Mouse (Mus musculus) midbrain, embryonic 16.5 days (tissue): ENCODE results near the gene Duox1. TPM values are rescaled to one million over a fixed set of nuclear protein-coding genes. Genes with fewer than 3 reads are reported as not detected.
"Not testable (repeated sequence)": the region's sequence is repeated elsewhere in the genome, so short reads cannot be mapped to it uniquely, and the experiment has no call there.

Experiments
- ATAC-seq: fragments of 200-750 bp; cut with Nextera tagmentation; 2 replicates; pipeline ENCODE4 v1.8.0; 2017; ENCODE audit warnings: moderate TSS enrichment
- H3K27ac ChIP-seq: fragments of 300-500 bp; sonication (generic); 2 replicates; pipeline ENCODE4 v1.5.1; 2014; ENCODE audit warnings: mild to moderate bottlenecking, low read length, mixed read lengths
- H3K27me3 ChIP-seq: fragments of 300-500 bp; sonication (generic); 2 replicates; pipeline ENCODE4 v1.6.1; 2014; ENCODE audit warnings: low read depth, low read length, mixed read lengths; ENCODE audit not compliant: control insufficient read depth, insufficient read depth
- H3K36me3 ChIP-seq: fragments of 300-500 bp; sonication (generic); 2 replicates; pipeline ENCODE4 v1.6.1; 2014; ENCODE audit warnings: mild to moderate bottlenecking, low read length, moderate library complexity, mixed read lengths; ENCODE audit not compliant: control insufficient read depth, insufficient read depth
- H3K4me1 ChIP-seq: fragments of 300-500 bp; sonication (generic); 2 replicates; pipeline ENCODE4 v1.6.1; 2014; ENCODE audit warnings: mild to moderate bottlenecking, low read length, mixed read lengths; ENCODE audit not compliant: control insufficient read depth, insufficient read depth
- H3K4me2 ChIP-seq: fragments of 300-500 bp; sonication (generic); 2 replicates; pipeline ENCODE4 v1.6.1; 2014; ENCODE audit warnings: mild to moderate bottlenecking, low read length, mixed read lengths
- H3K4me3 ChIP-seq: fragments of 300-500 bp; sonication (generic); 2 replicates; pipeline ENCODE4 v1.5.1; 2014; ENCODE audit warnings: low read depth, mild to moderate bottlenecking, low read length, moderate library complexity, mixed read lengths
- H3K9ac ChIP-seq: fragments of 300-500 bp; sonication (generic); 2 replicates; pipeline ENCODE4 v1.6.1; 2014; ENCODE audit warnings: low read depth, low read length, mixed read lengths
- H3K9me3 ChIP-seq: fragments of 300-500 bp; sonication (generic); replicated peaks from 2 replicates; pipeline ENCODE4 v1.6.1; 2014; ENCODE audit warnings: mild to moderate bottlenecking, low read length, mixed read lengths; ENCODE audit not compliant: control insufficient read depth, poor library complexity, severe bottlenecking
- WGBS: fragments of 180-500 bp; shearing (Covaris S2); extraction: QIAGEN DNeasy Blood & Tissue Kit; methylation state at CpG from one replicate; pipeline ENCODE4 v1.1.7; 2014; 5-methylcytosine and 5-hydroxymethylcytosine counted together
- polyA plus RNA-seq: library from polyadenylated mRNA; unstranded; fragments of >200 nt; fragmentation: Nextera tagmentation; extraction: Ambion mirVana; gene quantifications from 2 replicates; pipeline ENCODE4 v1.2.1, GENCODE M21; 2015

Duox1 gene
- polyA plus RNA-seq, 1 experiment from 2014 or later = 0.11 TPM

- H3K4me2 ChIP-seq = peak overlapping the region; percentile 38
- H3K27ac ChIP-seq = no peak overlapping the region
- H3K27me3 ChIP-seq = no peaks in the 10 kb centered on the region
- H3K9me3 ChIP-seq = no peaks in the 10 kb centered on the region
- peak overlapping the region; percentile 15; the same call in 1 of the 2 replicates for H3K4me3 ChIP-seq
- H3K4me1 ChIP-seq = peaks cover 3% of the 10 kb centered on the region; the same call in 1 of the 2 replicates
- no peak overlapping the region for H3K9ac ChIP-seq
- ATAC-seq = no peak
- H3K36me3 ChIP-seq = no peaks in the 10 kb centered on the region
- whole genome bisulfite sequencing = 11% methylated on average over 11 of the region's 11 CpGs
Measured at GRCm38 (mm10) chr2:122380768-122381311, 65.4 kb downstream of the Duox1 start.

- 78% methylated on average over 16 of the region's 16 CpGs for WGBS
- no peak for ATAC-seq
- H3K36me3 ChIP-seq = no peaks in the 10 kb centered on the region
- no peak overlapping the region for H3K4me3 ChIP-seq
- no peak overlapping the region for H3K27ac ChIP-seq
- H3K9me3 ChIP-seq = no peaks in the 10 kb centered on the region
- no peak overlapping the region for H3K9ac ChIP-seq
- H3K27me3 ChIP-seq = no peaks in the 10 kb centered on the region
- no peak overlapping the region for H3K4me2 ChIP-seq
- H3K4me1 ChIP-seq = no peaks in the 10 kb centered on the region
Measured at GRCm38 (mm10) chr2:122381329-122382103, 66.0 kb downstream of the Duox1 start.

- WGBS = 88% methylated on average over 6 of the region's 6 CpGs
- H3K4me1 ChIP-seq = no peaks in the 10 kb centered on the region
- no peaks in the 10 kb centered on the region for H3K9me3 ChIP-seq
- no peak overlapping the region for H3K4me2 ChIP-seq
- no peaks in the 10 kb centered on the region for H3K27me3 ChIP-seq
- no peak for ATAC-seq
- H3K4me3 ChIP-seq = no peak overlapping the region
- no peaks in the 10 kb centered on the region for H3K36me3 ChIP-seq
- no peak overlapping the region for H3K27ac ChIP-seq
- H3K9ac ChIP-seq = no peak overlapping the region
Measured at GRCm38 (mm10) chr2:122382121-122382520, 66.6 kb downstream of the Duox1 start.

- H3K4me3 ChIP-seq = no peak overlapping the region
- H3K9me3 ChIP-seq = no peaks in the 10 kb centered on the region
- no peaks in the 10 kb centered on the region for H3K27me3 ChIP-seq
- H3K36me3 ChIP-seq = no peaks in the 10 kb centered on the region
- H3K27ac ChIP-seq = no peak overlapping the region
- no peaks in the 10 kb centered on the region for H3K4me1 ChIP-seq
- H3K9ac ChIP-seq = no peak overlapping the region
- no peak for ATAC-seq
- H3K4me2 ChIP-seq = no peak overlapping the region
- WGBS = 40% methylated on average over 3 of the region's 3 CpGs
Measured at GRCm38 (mm10) chr2:122385095-122385494, 69.6 kb downstream of the Duox1 start.

- H3K36me3 ChIP-seq, H3K27ac ChIP-seq, H3K9me3 ChIP-seq, ATAC-seq, H3K9ac ChIP-seq, H3K4me2 ChIP-seq, H3K27me3 ChIP-seq, H3K4me3 ChIP-seq, H3K4me1 ChIP-seq: not testable (repeated sequence)
- 97% methylated on average over 3 of the region's 3 CpGs for WGBS
Measured at GRCm38 (mm10) chr2:122387135-122387534, 71.7 kb downstream of the Duox1 start.

GRCm38 (mm10) chr2:122396150-122396549 is 80.7 kb downstream of the Duox1 start:
- Histone ChIP-seq H3K4me2 (no peak overlapping the region), H3K36me3 (no peaks in the 10 kb centered on the region), H3K27ac (no peak overlapping the region), H3K4me1 (no peaks in the 10 kb centered on the region), H3K9ac (no peak overlapping the region), H3K27me3 (no peaks in the 10 kb centered on the region), H3K4me3 (no peak overlapping the region), H3K9me3 (no peaks in the 10 kb centered on the region)
- 95% methylated on average over 1 of the region's 1 CpGs for WGBS
- no peak for ATAC-seq

Other genes starting within 250 kb of the Duox1 start
- gene Spg11, start 197.3 kb upstream of the Duox1 start, polyA plus RNA-seq = 7.3 and 8.1 TPM in 2 replicates
- gene B2m, start 168.0 kb upstream of the Duox1 start, polyA plus RNA-seq = 68.3 and 72.7 TPM in 2 replicates
- gene Trim69, start 155.0 kb upstream of the Duox1 start, polyA plus RNA-seq = not detected in 2 replicates
- gene Patl2, start 129.5 kb upstream of the Duox1 start, polyA plus RNA-seq = not detected in 2 replicates
- gene Terb2, start 129.4 kb upstream of the Duox1 start, polyA plus RNA-seq = not detected in 2 replicates
- gene Sord, start 80.9 kb upstream of the Duox1 start, polyA plus RNA-seq = 23.0 and 25.5 TPM in 2 replicates
- 0.03 TPM in 1 of 2 replicates, not detected in the other for gene Duox2, start 17.2 kb upstream of the Duox1 start, polyA plus RNA-seq
- 0.19 and 0.26 TPM in 2 replicates for gene Duoxa2, start 16.8 kb upstream of the Duox1 start, polyA plus RNA-seq
- 0.17 and 0.26 TPM in 2 replicates for gene Duoxa1, start 1.9 kb upstream of the Duox1 start, polyA plus RNA-seq
- gene Shf, start 53.5 kb downstream of the Duox1 start, polyA plus RNA-seq = 8.9 and 9.5 TPM in 2 replicates
- not detected in 2 replicates for gene Slc28a2, start 110.8 kb downstream of the Duox1 start, polyA plus RNA-seq
- gene Gm14085, start 169.3 kb downstream of the Duox1 start, polyA plus RNA-seq = 0.06 TPM in 1 of 2 replicates, not detected in the other